Mouse (Mus musculus): ENCODE data around the gene Scaper.

DNA sequence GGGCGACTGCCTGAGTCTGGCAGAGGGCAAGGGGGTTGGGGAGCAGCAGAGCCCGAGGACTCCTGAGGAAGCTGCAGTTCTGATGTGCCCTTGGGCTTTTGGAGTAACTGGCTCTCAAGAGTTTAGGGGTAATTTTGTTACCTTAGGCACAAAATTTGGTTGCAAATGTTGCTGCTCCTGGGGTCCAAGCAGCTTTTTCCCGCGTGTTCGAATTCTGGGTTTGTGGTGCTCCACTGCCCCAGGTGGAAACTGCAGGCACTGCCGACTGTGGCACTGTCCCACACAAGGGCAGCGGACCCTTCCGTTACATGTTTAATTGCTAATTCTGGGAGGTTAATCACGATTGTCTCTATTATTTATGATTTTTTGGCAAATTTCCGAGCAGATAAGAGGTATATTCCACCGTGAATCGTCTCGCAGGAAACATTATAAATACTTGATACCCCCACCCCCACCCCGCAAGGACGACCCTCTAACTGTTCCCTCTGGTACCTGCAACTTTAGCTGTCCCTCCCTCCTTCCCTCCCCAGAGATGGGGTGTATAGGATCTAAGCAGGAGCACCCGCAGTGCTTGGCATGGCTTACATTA lies 388.5 kb downstream of the Scaper start:
- no peak for TF ChIP-seq CTCF (IDR thresholded peaks at IDR 0.05; ENCODE audit: extremely low read depth, insufficient read length, insufficient replicate concordance, low read depth, low read length)
- no peak for TF ChIP-seq POLR2A (IDR thresholded peaks at IDR 0.05; ENCODE audit: low read depth, low read length)
